Mouse (Mus musculus) lung, adult 2 months (tissue): Measurements from ENCODE around the gene Epha2.

Source experiments
- CTCF ChIP-seq: fragments of 200-500 bp; IDR thresholded peaks from 2 replicates; pipeline ENCODE4 v1.5.1; 2011; ENCODE audit warnings: mild to moderate bottlenecking, low read length, control low read depth; ENCODE audit not compliant: insufficient read depth
- POLR2A ChIP-seq: fragments of 200-500 bp; IDR thresholded peaks from 2 replicates; pipeline ENCODE4 v1.6.1; 2011; ENCODE audit warnings: low read depth, mild to moderate bottlenecking, control low read depth, low read length, borderline replicate concordance; ENCODE audit errors: extremely low read depth

DNA sequence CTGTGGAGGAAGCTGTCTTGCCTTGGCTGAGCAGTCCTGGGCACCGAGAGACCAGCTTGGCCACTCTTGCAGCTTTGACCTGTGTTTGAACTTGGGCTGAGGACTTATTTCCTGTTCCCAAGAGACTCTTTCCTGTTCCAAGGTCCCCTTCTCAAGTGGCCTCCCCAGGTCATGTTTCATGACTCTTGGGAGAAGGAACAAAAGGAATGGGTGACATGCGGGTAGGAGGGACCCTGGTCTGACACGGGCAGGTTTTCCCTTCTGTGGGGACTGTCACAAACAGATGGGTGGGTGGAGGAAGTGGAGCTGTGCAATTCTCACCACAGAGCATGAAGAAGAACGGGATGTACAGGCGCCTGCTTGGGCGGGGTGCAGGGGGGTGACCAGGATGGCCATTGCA, 29.3 kb upstream of the Epha2 start:
- TF ChIP-seq POLR2A (no peak), CTCF (no peak)
